Mouse (Mus musculus): ENCODE data around the gene Wdr1. TPM values are rescaled to one million over a fixed set of nuclear protein-coding genes. Genes with fewer than 3 reads are reported as not detected.

Gene Wdr1
- 140 and 217 TPM in 2 replicates for polyA plus RNA-seq (2012; rRNA removed; ENCODE audit: low replicate concordance)

GRCm38 (mm10) chr5:38563121-38563520 is at the start of gene Wdr1:
Gene Wdr1, minus strand, starts transcription at chr5:38563221.

DNA sequence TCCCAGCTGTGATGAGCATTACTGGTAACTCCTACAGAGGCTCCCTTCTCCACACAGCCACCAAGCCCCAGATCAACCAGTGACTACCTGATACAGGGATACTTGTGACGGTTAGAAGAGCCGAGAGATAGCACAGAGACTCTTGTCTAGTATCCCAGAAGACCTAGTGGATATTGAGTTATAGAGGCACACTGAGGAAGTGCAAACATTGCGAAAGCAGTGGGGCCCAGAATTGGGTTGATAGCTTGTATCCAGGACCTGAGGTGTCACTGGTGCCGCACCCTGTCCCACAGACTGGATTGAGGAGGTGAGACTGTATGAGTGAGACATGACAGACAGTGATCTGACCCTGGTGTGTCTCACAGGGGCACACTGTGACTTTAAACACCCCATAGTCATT is 60.0 kb downstream of the Wdr1 start, which contains the start of gene Slc2a9:
Gene Slc2a9 (minus strand): TSS at position 152 of the 400 bp plus-strand sequence.

Other genes starting within 250 kb of the Wdr1 start
- gene Drd5, start 243.9 kb downstream of the Wdr1 start, polyA plus RNA-seq (2012; rRNA removed; ENCODE audit: low replicate concordance) = not detected in 2 replicates
- 2.5 and 3.4 TPM in 2 replicates for gene Slc2a9, start 60.1 kb downstream of the Wdr1 start, polyA plus RNA-seq (2012; rRNA removed; ENCODE audit: low replicate concordance)
- gene Zfp518b, start 121.6 kb upstream of the Wdr1 start, polyA plus RNA-seq (2012; rRNA removed; ENCODE audit: low replicate concordance) = 1.3 and 4.7 TPM in 2 replicates

Data from subcutaneous adipose tissue, adult 2 months (tissue).